Mouse (Mus musculus) neural tube, embryonic 11.5 days (tissue): ENCODE measurements around the gene Tm2d3. TPM values are rescaled to one million over a fixed set of nuclear protein-coding genes. Genes with fewer than 3 reads are reported as not detected.

Experiments used
- ATAC-seq: fragments of 200-750 bp; cut with Nextera tagmentation; 2 replicates; pipeline ENCODE4 v1.8.0; 2017; ENCODE audit warnings: moderate number of reproducible peaks, mild to moderate bottlenecking, moderate TSS enrichment, moderate library complexity; ENCODE audit not compliant: insufficient read depth, low FRiP score, low TSS enrichment
- DNase-seq: peaks from one replicate; pipeline ENCODE4 v3.0.0-alpha.2; 2015; ENCODE audit warnings: low spot score
- H3K27ac ChIP-seq: fragments of 300-500 bp; sonication (generic); 2 replicates; pipeline ENCODE4 v1.5.1; 2014; ENCODE audit warnings: low read depth, mild to moderate bottlenecking, low read length
- H3K27me3 ChIP-seq: fragments of 300-500 bp; sonication (generic); 2 replicates; pipeline ENCODE4 v1.6.1; 2014; ENCODE audit warnings: mild to moderate bottlenecking, low read length, mixed read lengths; ENCODE audit not compliant: control insufficient read depth, insufficient read depth
- H3K36me3 ChIP-seq: fragments of 300-500 bp; sonication (generic); 2 replicates; pipeline ENCODE4 v1.6.1; 2014; ENCODE audit warnings: mild to moderate bottlenecking, low read length, moderate library complexity, mixed read lengths; ENCODE audit not compliant: control insufficient read depth, insufficient read depth
- H3K4me1 ChIP-seq: fragments of 300-500 bp; sonication (generic); 2 replicates; pipeline ENCODE4 v1.6.1; 2014; ENCODE audit warnings: low read length, mixed read lengths; ENCODE audit not compliant: control insufficient read depth, insufficient read depth
- H3K4me2 ChIP-seq: fragments of 300-500 bp; sonication (generic); 2 replicates; pipeline ENCODE4 v1.6.1; 2014; ENCODE audit warnings: low read depth, mild to moderate bottlenecking, moderate library complexity
- H3K4me3 ChIP-seq: fragments of 300-500 bp; sonication (generic); 2 replicates; pipeline ENCODE4 v1.5.1; 2014; ENCODE audit warnings: low read depth, low read length
- H3K9ac ChIP-seq: fragments of 300-500 bp; sonication (generic); 2 replicates; pipeline ENCODE4 v1.6.1; 2014; ENCODE audit warnings: mild to moderate bottlenecking, low read length
- H3K9me3 ChIP-seq: fragments of 300-500 bp; sonication (generic); 2 replicates; pipeline ENCODE4 v1.6.1; 2016; ENCODE audit warnings: low read length; ENCODE audit not compliant: control insufficient read depth
- WGBS: fragments of 180-500 bp; shearing (Covaris S2); extraction: QIAGEN DNeasy Blood & Tissue Kit; methylation state at CpG from one replicate; pipeline ENCODE4 v1.1.7; 2014; 5-methylcytosine and 5-hydroxymethylcytosine counted together
- polyA plus RNA-seq: library from polyadenylated mRNA; unstranded; fragments of >200 nt; fragmentation: Nextera tagmentation; extraction: Ambion mirVana; gene quantifications from 2 replicates; pipeline ENCODE4 v1.2.1, GENCODE M21; 2014

The Tm2d3 gene
- polyA plus RNA-seq = 67.8 and 69.3 TPM in 2 replicates

GRCm38 (mm10) chr7:65690869-65691268 is at the start of gene Tm2d3:
TSS of gene Tm2d3 (plus strand) at chr7:65691169.
- no peaks in the 10 kb centered on the region for H3K9me3 ChIP-seq
- DNase-seq (no peak), ATAC-seq (no peak)
- peaks cover 9% of the 10 kb centered on the region for H3K4me1 ChIP-seq
- WGBS = 88% methylated on average over 7 of the region's 7 CpGs
- H3K27ac ChIP-seq = no peak within 1 kb of the TSS
- H3K4me2 ChIP-seq = no peak within 1 kb of the TSS
- no peak within 1 kb of the TSS for H3K4me3 ChIP-seq
- no peak within 1 kb of the TSS for H3K9ac ChIP-seq
- H3K36me3 ChIP-seq = no peaks in the 10 kb centered on the region
- H3K27me3 ChIP-seq = no peaks in the 10 kb centered on the region

GRCm38 (mm10) chr7:65642371-65643304 is 48.3 kb upstream of the Tm2d3 start:
- no peak overlapping the region for H3K4me2 ChIP-seq
- no peaks in the 10 kb centered on the region for H3K9me3 ChIP-seq
- no peak overlapping the region for H3K27ac ChIP-seq
- DNase-seq (no peak), ATAC-seq (no peak)
- H3K4me3 ChIP-seq = no peak overlapping the region
- no peak overlapping the region for H3K9ac ChIP-seq
- 78% methylated on average over 6 of the region's 6 CpGs for WGBS
- peaks cover 3% of the 10 kb centered on the region; the same call in 1 of the 2 replicates for H3K4me1 ChIP-seq
- no peaks in the 10 kb centered on the region for H3K36me3 ChIP-seq
- H3K27me3 ChIP-seq = no peaks in the 10 kb centered on the region

- no peaks in the 10 kb centered on the region for H3K27me3 ChIP-seq
- H3K36me3 ChIP-seq = no peaks in the 10 kb centered on the region
- H3K27ac ChIP-seq = no peak overlapping the region
- WGBS = 38% methylated on average over 6 of the region's 6 CpGs
- peak overlapping the region; percentile 73 for H3K4me2 ChIP-seq
- ATAC-seq (0 out of 2 replicates have a peak, but pooled peaks have one; percentile 7), DNase-seq (no peak)
- peaks cover 3% of the 10 kb centered on the region; the same call in 1 of the 2 replicates for H3K4me1 ChIP-seq
- H3K9ac ChIP-seq = no peak overlapping the region
- H3K4me3 ChIP-seq = peak overlapping the region; percentile 58
- H3K9me3 ChIP-seq = no peaks in the 10 kb centered on the region
These were observed 47.0 kb upstream of the Tm2d3 start for GRCm38 (mm10) chr7:65643861-65644421.

- Histone ChIP-seq H3K9me3 (no peaks in the 10 kb centered on the region), H3K4me2 (peak within 1 kb of the TSS; percentile 73), H3K36me3 (no peaks in the 10 kb centered on the region), H3K4me3 (peak within 1 kb of the TSS; percentile 58), H3K9ac (peak within 1 kb of the TSS; percentile 71), H3K27ac (peak within 1 kb of the TSS; percentile 75), H3K4me1 (peaks cover 3% of the 10 kb centered on the region; the same call in 1 of the 2 replicates), H3K27me3 (no peaks in the 10 kb centered on the region)
- ATAC-seq = peak; percentile 96
- peak; percentile 96 for DNase-seq
- 1% methylated on average over 64 of the region's 64 CpGs for WGBS
These were observed 46.2 kb upstream of the Tm2d3 start, which contains the start of gene Tarsl2 for GRCm38 (mm10) chr7:65644643-65645351. TSS of gene Tarsl2 (plus strand) at chr7:65644898.

GRCm38 (mm10) chr7:65645996-65646395 is 45.0 kb upstream of the Tm2d3 start:
- Histone ChIP-seq H3K36me3 (no peaks in the 10 kb centered on the region), H3K27ac (no peak overlapping the region), H3K4me3 (no peak overlapping the region), H3K9ac (no peak overlapping the region), H3K4me2 (no peak overlapping the region), H3K4me1 (peaks cover 3% of the 10 kb centered on the region; the same call in 1 of the 2 replicates), H3K9me3 (no peaks in the 10 kb centered on the region), H3K27me3 (no peaks in the 10 kb centered on the region)
- WGBS = 86% methylated on average over 8 of the region's 8 CpGs
- DNase-seq (no peak), ATAC-seq (no peak)

- Histone ChIP-seq H3K4me2 (no peak overlapping the region), H3K36me3 (no peaks in the 10 kb centered on the region), H3K4me1 (no peaks in the 10 kb centered on the region), H3K27ac (no peak overlapping the region), H3K9me3 (no peaks in the 10 kb centered on the region), H3K4me3 (no peak overlapping the region), H3K27me3 (no peaks in the 10 kb centered on the region), H3K9ac (no peak overlapping the region)
- 89% methylated on average over 4 of the region's 4 CpGs for WGBS
- ATAC-seq = no peak
- no peak for DNase-seq
These were observed 40.3 kb upstream of the Tm2d3 start for GRCm38 (mm10) chr7:65650662-65651061.

- H3K4me1 ChIP-seq = no peaks in the 10 kb centered on the region
- no peak overlapping the region for H3K9ac ChIP-seq
- 88% methylated on average over 2 of the region's 2 CpGs for WGBS
- DNase-seq = no peak
- no peak for ATAC-seq
- H3K36me3 ChIP-seq = no peaks in the 10 kb centered on the region; the same call in 1 of the 2 replicates
- H3K4me2 ChIP-seq = no peak overlapping the region
- H3K27ac ChIP-seq = no peak overlapping the region
- no peaks in the 10 kb centered on the region for H3K9me3 ChIP-seq
- H3K27me3 ChIP-seq = no peaks in the 10 kb centered on the region
- no peak overlapping the region for H3K4me3 ChIP-seq
These were observed 33.4 kb upstream of the Tm2d3 start for GRCm38 (mm10) chr7:65657490-65658120.

- Histone ChIP-seq H3K27me3 (no peaks in the 10 kb centered on the region), H3K9ac (no peak overlapping the region), H3K9me3 (no peaks in the 10 kb centered on the region), H3K4me1 (no peaks in the 10 kb centered on the region), H3K36me3 (no peaks in the 10 kb centered on the region), H3K27ac (no peak overlapping the region), H3K4me3 (no peak overlapping the region), H3K4me2 (no peak overlapping the region)
- DNase-seq (no peak), ATAC-seq (no peak)
- WGBS = 89% methylated on average over 11 of the region's 11 CpGs
These were observed 27.7 kb upstream of the Tm2d3 start for GRCm38 (mm10) chr7:65663225-65663790.
